Mouse (Mus musculus) intestine, embryonic 16.5 days (tissue): ENCODE data around the gene Gm5788. TPM values are rescaled to one million over a fixed set of nuclear protein-coding genes. Genes with fewer than 3 reads are reported as not detected.
"Not testable (repeated sequence)": the region's sequence is repeated elsewhere in the genome, so short reads cannot be mapped to it uniquely, and the experiment has no call there.

ENCODE experiments used
- ATAC-seq: fragments of 200-750 bp; cut with Nextera tagmentation; 2 replicates; pipeline ENCODE4 v1.8.0; 2017; ENCODE audit warnings: moderate TSS enrichment, moderate library complexity
- H3K27ac ChIP-seq: fragments of 300-500 bp; sonication (generic); 2 replicates; pipeline ENCODE4 v1.5.1; 2014; ENCODE audit warnings: mild to moderate bottlenecking, low read length
- H3K27me3 ChIP-seq: fragments of 300-500 bp; sonication (generic); replicated peaks from 2 replicates; pipeline ENCODE4 v1.6.1; 2014; ENCODE audit warnings: low read length, control low read depth, mixed read lengths; ENCODE audit not compliant: control insufficient read depth, insufficient read depth
- H3K36me3 ChIP-seq: fragments of 300-500 bp; sonication (generic); 2 replicates; pipeline ENCODE4 v1.6.1; 2014; ENCODE audit warnings: low read length, control low read depth; ENCODE audit not compliant: control insufficient read depth, insufficient read depth
- H3K4me1 ChIP-seq: fragments of 300-500 bp; sonication (generic); 2 replicates; pipeline ENCODE4 v1.6.1; 2014; ENCODE audit warnings: low read length, control low read depth, mixed read lengths; ENCODE audit not compliant: control insufficient read depth, insufficient read depth
- H3K4me2 ChIP-seq: fragments of 300-500 bp; sonication (generic); 2 replicates; pipeline ENCODE4 v1.6.1; 2014; ENCODE audit warnings: low read depth, low read length, control low read depth
- H3K4me3 ChIP-seq: fragments of 300-500 bp; sonication (generic); 2 replicates; pipeline ENCODE4 v1.5.1; 2014; ENCODE audit warnings: mild to moderate bottlenecking, low read length
- H3K9ac ChIP-seq: fragments of 300-500 bp; sonication (generic); 2 replicates; pipeline ENCODE4 v1.6.1; 2014; ENCODE audit warnings: low read depth, low read length
- H3K9me3 ChIP-seq: fragments of 300-500 bp; sonication (generic); 2 replicates; pipeline ENCODE4 v1.6.1; 2016; ENCODE audit warnings: low read length, control low read depth; ENCODE audit not compliant: control insufficient read depth
- WGBS: fragments of 180-500 bp; shearing (Covaris S2); extraction: QIAGEN DNeasy Blood & Tissue Kit; methylation state at CpG from one replicate; pipeline ENCODE4 v1.1.7; 2014; 5-methylcytosine and 5-hydroxymethylcytosine counted together
- polyA plus RNA-seq: library from polyadenylated mRNA; unstranded; fragments of >200 nt; fragmentation: Nextera tagmentation; extraction: Ambion mirVana; gene quantifications from 2 replicates; pipeline ENCODE4 v1.2.1, GENCODE M21; 2015

Gene Gm5788
- polyA plus RNA-seq, 1 experiment from 2014 or later: not detected

- not testable (repeated sequence) for H3K4me3 ChIP-seq, H3K4me1 ChIP-seq, ATAC-seq, H3K9ac ChIP-seq, H3K9me3 ChIP-seq, H3K27me3 ChIP-seq, H3K4me2 ChIP-seq, H3K27ac ChIP-seq, H3K36me3 ChIP-seq
- 89% methylated on average over 4 of the region's 4 CpGs for WGBS
Observed at GRCm38 (mm10) chr12:87514016-87514415, 19.5 kb downstream of the Gm5788 start, which contains the start of gene Gm8300. TSS of gene Gm8300 (plus strand) at chr12:87514316.

- H3K4me3 ChIP-seq, ATAC-seq, H3K27ac ChIP-seq, H3K36me3 ChIP-seq, H3K4me1 ChIP-seq, H3K27me3 ChIP-seq, H3K9me3 ChIP-seq, H3K9ac ChIP-seq, H3K4me2 ChIP-seq: not testable (repeated sequence)
- WGBS: 64% methylated on average over 3 of the region's 3 CpGs
Observed at GRCm38 (mm10) chr12:87519616-87520015, 25.1 kb downstream of the Gm5788 start.

DNA sequence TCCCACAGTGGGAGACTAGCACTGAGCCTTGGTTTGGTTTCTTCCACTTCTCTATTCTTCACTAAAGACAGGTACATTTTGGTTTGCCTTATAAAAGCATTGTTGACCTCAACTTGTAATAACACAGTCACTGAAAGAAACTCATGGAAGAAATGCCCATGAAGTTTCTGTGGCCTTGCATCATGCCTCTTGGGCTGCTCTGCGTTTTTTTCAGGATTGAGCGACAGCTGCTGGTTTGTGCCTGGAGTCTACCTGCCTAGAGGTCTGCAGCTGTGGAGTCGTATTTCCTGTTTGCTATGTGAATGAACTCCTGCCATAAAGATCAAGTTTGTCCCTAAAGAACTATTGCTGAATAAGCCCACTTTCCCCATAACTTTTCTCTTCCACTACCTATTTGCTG lies 49.4 kb downstream of the Gm5788 start:
- Histone ChIP-seq H3K36me3 (no peaks in the 10 kb centered on the region), H3K9ac (no peak overlapping the region), H3K4me1 (no peaks in the 10 kb centered on the region), H3K27ac (no peak overlapping the region), H3K4me2 (no peak overlapping the region), H3K27me3 (no peaks in the 10 kb centered on the region), H3K4me3 (no peak overlapping the region), H3K9me3 (no peaks in the 10 kb centered on the region)
- ATAC-seq: no peak
- WGBS: 77% methylated on average over 3 of the region's 3 CpGs

Other genes starting within 250 kb of the Gm5788 start
- gene Vipas39, start 228.5 kb upstream of the Gm5788 start, polyA plus RNA-seq: 40.8 and 42.4 TPM in 2 replicates
- 196 and 225 TPM in 2 replicates for gene Ahsa1, start 228.2 kb upstream of the Gm5788 start, polyA plus RNA-seq
- gene Ism2, start 195.0 kb upstream of the Gm5788 start, polyA plus RNA-seq: 0.27 and 0.49 TPM in 2 replicates
- gene Sptlc2, start 106.4 kb upstream of the Gm5788 start, polyA plus RNA-seq: 126 and 133 TPM in 2 replicates
- 258 and 261 TPM in 2 replicates for gene Slirp, start 50.8 kb upstream of the Gm5788 start, polyA plus RNA-seq
- gene Alkbh1, start 50.7 kb upstream of the Gm5788 start, polyA plus RNA-seq: 43.9 and 52.0 TPM in 2 replicates
- 100.0 and 107 TPM in 2 replicates for gene Snw1, start 22.4 kb upstream of the Gm5788 start, polyA plus RNA-seq
- gene Gm8300, start 19.6 kb downstream of the Gm5788 start, polyA plus RNA-seq: not detected in 2 replicates
- not detected in 2 replicates for gene Oog1, start 108.0 kb downstream of the Gm5788 start, polyA plus RNA-seq
- not detected in 2 replicates for gene Gm4027, start 124.1 kb downstream of the Gm5788 start, polyA plus RNA-seq
- not detected in 2 replicates for gene Gm16381, start 149.9 kb downstream of the Gm5788 start, polyA plus RNA-seq